Mouse (Mus musculus): ENCODE results near the gene Col5a1.

- TF ChIP-seq CTCF (IDR thresholded peaks at IDR 0.05; ENCODE audit: extremely low read depth, insufficient read depth, insufficient read length, insufficient replicate concordance) (peak; percentile 46; the same call in 1 of the 2 replicates), POLR2A (IDR thresholded peaks at IDR 0.05; ENCODE audit: low read depth, low read length) (no peak)
Measured at GRCm38 (mm10) chr2:27973840-27974239, 87.6 kb downstream of the Col5a1 start.

All from spleen, adult 2 months (tissue).